Mouse (Mus musculus) kidney, embryonic 15.5 days (tissue): ENCODE measurements around the gene Rps5. TPM values are rescaled to one million over a fixed set of nuclear protein-coding genes. Genes with fewer than 3 reads are reported as not detected.
"Not testable (repeated sequence)": the region's sequence is repeated elsewhere in the genome, so short reads cannot be mapped to it uniquely, and the experiment has no call there.

Source experiments
- ATAC-seq: fragments of 200-750 bp; cut with Nextera tagmentation; replicated peaks from 2 replicates; pipeline ENCODE4 v1.8.0; 2017; ENCODE audit warnings: moderate TSS enrichment; ENCODE audit not compliant: low FRiP score
- H3K27ac ChIP-seq: fragments of 300-500 bp; sonication (generic); 2 replicates; pipeline ENCODE4 v1.5.1; 2015; ENCODE audit warnings: mild to moderate bottlenecking, inconsistent platforms
- H3K27me3 ChIP-seq: fragments of 300-500 bp; sonication (generic); 2 replicates; pipeline ENCODE4 v1.6.1; 2015; ENCODE audit warnings: inconsistent platforms
- H3K36me3 ChIP-seq: fragments of 300-500 bp; sonication (generic); 2 replicates; pipeline ENCODE4 v1.6.1; 2015; ENCODE audit warnings: inconsistent platforms
- H3K4me1 ChIP-seq: fragments of 300-500 bp; sonication (generic); 2 replicates; pipeline ENCODE4 v1.6.1; 2015; ENCODE audit warnings: inconsistent platforms
- H3K4me2 ChIP-seq: fragments of 300-500 bp; sonication (generic); 2 replicates; pipeline ENCODE4 v1.6.1; 2015; ENCODE audit warnings: moderate library complexity, mild to moderate bottlenecking, inconsistent platforms
- H3K4me3 ChIP-seq: fragments of 300-500 bp; sonication (generic); replicated peaks from 2 replicates; pipeline ENCODE4 v1.5.1; 2015; ENCODE audit warnings: mild to moderate bottlenecking, inconsistent platforms
- H3K9ac ChIP-seq: fragments of 300-500 bp; sonication (generic); 2 replicates; pipeline ENCODE4 v1.6.1; 2015; ENCODE audit warnings: mild to moderate bottlenecking, inconsistent platforms
- H3K9me3 ChIP-seq: fragments of 300-500 bp; sonication (generic); replicated peaks from 2 replicates; pipeline ENCODE4 v1.6.1; 2016; ENCODE audit warnings: inconsistent platforms
- WGBS: fragments of 180-500 bp; shearing (Covaris S2); methylation state at CpG from one replicate; pipeline ENCODE4 v1.1.7; 2015; ENCODE audit warnings: mixed read lengths; 5-methylcytosine and 5-hydroxymethylcytosine counted together
- polyA plus RNA-seq: library from polyadenylated mRNA; unstranded; fragments of >200 nt; fragmentation: Nextera tagmentation; extraction: Ambion mirVana; gene quantifications from 2 replicates; pipeline ENCODE4 v1.2.1, GENCODE M21; 2015

The Rps5 gene
- polyA plus RNA-seq, 1 experiment from 2014 or later = 1,034 TPM

DNA sequence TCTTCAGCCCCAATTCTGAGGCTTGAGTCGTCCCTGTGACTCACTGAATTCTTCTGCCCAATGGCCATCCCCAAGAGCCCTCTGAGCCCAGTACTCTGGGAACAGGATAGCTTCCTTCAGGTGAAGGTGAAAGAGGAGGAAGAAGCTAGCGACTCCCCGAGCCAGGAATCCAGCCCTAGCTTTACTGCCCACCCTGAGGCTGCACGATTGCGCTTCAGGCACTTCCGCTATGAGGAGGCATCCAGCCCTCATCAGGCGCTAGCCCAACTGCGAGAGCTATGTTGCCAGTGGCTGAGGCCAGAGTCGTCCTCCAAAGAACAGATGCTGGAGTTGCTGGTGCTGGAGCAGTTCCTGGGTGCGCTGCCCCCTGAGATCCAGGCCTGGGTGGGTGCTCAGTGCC, 18.5 kb upstream of the Rps5 start:
- ATAC-seq = no peak
- Histone ChIP-seq H3K4me1 (peaks cover 7% of the 10 kb centered on the region), H3K4me2 (peak overlapping the region; percentile 12; the same call in 1 of the 2 replicates), H3K27me3 (no peaks in the 10 kb centered on the region), H3K9me3 (no peaks in the 10 kb centered on the region), H3K36me3 (peaks cover 58% of the 10 kb centered on the region), H3K9ac (no peak overlapping the region), H3K27ac (no peak overlapping the region), H3K4me3 (peak overlapping the region; percentile 12; the same call in 1 of the 2 replicates)
- WGBS = 47% methylated on average over 10 of the region's 10 CpGs

DNA sequence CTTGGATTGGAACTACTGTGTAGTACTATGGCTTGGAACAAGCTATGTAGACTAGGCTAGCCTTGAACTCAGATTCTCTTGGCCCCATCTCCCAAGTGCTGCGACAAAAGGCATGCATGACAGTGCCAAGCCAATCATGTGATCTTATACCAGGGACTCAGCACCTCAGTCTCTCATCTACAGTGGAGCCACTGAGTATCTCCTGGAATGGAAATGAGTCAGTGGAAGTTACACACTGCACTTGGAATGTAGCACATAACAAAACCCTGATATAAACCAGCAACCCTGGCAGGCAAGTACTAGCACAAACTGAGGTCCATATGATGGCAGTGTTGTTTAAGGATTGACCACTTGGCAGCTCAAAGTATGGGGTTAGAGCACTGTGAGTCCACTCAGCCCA, 16.9 kb upstream of the Rps5 start:
- ATAC-seq = no peak
- peaks cover 5% of the 10 kb centered on the region for H3K4me1 ChIP-seq
- no peaks in the 10 kb centered on the region for H3K9me3 ChIP-seq
- H3K36me3 ChIP-seq = peaks cover 66% of the 10 kb centered on the region
- H3K27ac ChIP-seq = no peak overlapping the region
- 93% methylated on average over 1 of the region's 1 CpGs for WGBS
- no peak overlapping the region for H3K4me2 ChIP-seq
- H3K4me3 ChIP-seq = no peak overlapping the region
- no peaks in the 10 kb centered on the region for H3K27me3 ChIP-seq
- no peak overlapping the region for H3K9ac ChIP-seq

DNA sequence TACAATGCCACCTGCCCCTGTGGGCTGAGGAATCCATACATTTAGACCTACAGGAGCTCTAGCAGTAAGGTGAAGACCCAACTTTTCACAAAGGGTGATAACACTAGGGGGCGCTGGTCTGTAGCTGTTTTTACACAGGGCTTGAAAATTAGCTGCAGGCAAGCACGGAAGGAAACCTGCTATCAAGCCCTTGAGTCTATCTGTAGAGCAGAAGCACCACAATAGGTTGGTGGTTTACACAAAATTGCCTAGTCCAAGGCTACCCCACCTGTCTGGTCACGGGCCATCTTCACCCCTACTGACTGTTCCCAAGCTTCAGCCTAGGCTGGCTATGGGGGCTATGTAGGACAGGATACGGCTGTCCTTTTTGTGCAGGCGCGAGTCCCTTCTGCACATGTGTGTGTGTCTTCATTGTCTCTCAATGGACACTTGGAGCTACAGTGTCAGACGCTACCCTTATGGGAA, 12.6 kb upstream of the Rps5 start:
- Histone ChIP-seq H3K4me2 (peak overlapping the region; percentile 60), H3K9ac (peak overlapping the region; percentile 65; the same call in 1 of the 2 replicates), H3K9me3 (no peaks in the 10 kb centered on the region), H3K36me3 (peaks cover 48% of the 10 kb centered on the region), H3K4me3 (peak overlapping the region; percentile 58), H3K27ac (peak overlapping the region; percentile 97), H3K4me1 (peaks cover 5% of the 10 kb centered on the region), H3K27me3 (no peaks in the 10 kb centered on the region)
- ATAC-seq = peak; percentile 69
- 43% methylated on average over 7 of the region's 7 CpGs for WGBS

DNA sequence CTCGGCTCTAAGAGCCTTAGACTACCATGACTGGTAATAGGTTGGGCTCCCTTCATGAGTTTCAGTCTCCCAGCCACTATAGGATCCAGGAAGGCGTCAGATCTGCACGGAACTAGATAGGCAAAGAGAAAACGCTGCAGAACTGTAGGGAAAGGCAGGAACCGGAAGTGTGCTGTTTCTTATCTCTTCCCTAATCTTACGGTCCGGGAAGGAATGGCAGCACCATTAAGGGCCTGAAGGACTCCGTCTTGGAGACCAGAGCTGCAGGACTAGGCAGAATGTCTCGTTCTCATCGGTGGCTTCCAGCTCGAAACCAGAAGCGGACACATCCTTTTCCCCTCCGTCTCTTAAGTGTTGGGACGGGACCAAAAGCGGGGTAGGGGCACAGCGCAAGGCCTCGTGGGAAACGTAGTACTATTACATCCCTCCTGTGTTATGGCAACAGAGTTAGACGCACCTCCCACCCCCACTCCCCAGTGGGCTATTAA, 11.9 kb upstream of the Rps5 start:
- peaks cover 5% of the 10 kb centered on the region for H3K4me1 ChIP-seq
- no peaks in the 10 kb centered on the region for H3K9me3 ChIP-seq

DNA sequence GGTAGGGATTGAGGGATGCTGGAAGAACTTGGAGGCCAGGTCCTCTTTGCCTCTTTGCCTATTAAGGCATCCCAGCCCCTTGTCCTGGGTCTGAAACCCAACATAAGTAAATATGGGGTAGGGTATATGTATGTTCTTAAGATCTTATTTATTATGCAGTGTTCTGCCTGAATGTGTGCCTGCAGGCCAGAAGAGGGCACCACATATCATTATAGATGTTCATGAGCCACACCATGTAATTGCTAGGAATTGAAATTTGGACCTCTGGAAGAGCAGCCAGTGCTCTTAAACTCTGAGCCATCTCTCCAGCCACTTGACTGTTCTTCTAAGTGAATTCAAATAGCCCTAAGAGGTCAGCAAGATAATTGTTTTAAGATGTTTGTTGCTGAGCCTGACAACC, 8.5 kb upstream of the Rps5 start:
- H3K9ac ChIP-seq = no peak overlapping the region
- no peak overlapping the region for H3K4me3 ChIP-seq
- no peak overlapping the region for H3K4me2 ChIP-seq
- peaks cover 8% of the 10 kb centered on the region for H3K36me3 ChIP-seq
- no peak for ATAC-seq
- peaks cover 5% of the 10 kb centered on the region for H3K4me1 ChIP-seq
- H3K9me3 ChIP-seq = no peaks in the 10 kb centered on the region
- no peak overlapping the region for H3K27ac ChIP-seq
- no peaks in the 10 kb centered on the region for H3K27me3 ChIP-seq

More for the DNA sequence above, 11.9 kb upstream of the Rps5 start:
- WGBS = 6% methylated on average over 19 of the region's 19 CpGs
- peak overlapping the region; percentile 58 for H3K4me3 ChIP-seq
- ATAC-seq = peak; percentile 83
- peak overlapping the region; percentile 60 for H3K4me2 ChIP-seq
- peak overlapping the region; percentile 65 for H3K9ac ChIP-seq
- peak overlapping the region; percentile 97 for H3K27ac ChIP-seq
- no peaks in the 10 kb centered on the region for H3K27me3 ChIP-seq
- peaks cover 41% of the 10 kb centered on the region for H3K36me3 ChIP-seq

DNA sequence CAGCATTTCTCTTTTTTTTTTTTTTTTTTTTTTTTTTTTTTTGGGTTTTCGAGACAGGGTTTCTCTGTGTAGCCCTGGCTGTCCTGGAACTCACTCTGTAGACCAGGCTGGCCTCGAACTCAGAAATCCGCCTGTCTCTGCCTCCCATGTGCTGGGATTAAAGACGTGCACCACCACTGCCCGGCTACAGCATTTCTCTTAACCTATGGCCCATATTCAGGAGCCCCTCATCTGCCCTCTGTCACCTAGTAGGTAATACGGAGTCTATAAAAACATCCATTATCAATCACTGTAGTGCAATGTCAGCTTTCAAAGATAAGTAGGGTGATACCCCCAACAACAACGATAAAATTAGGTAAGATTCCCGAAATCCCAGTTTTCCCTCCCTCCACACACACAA, 1.6 kb upstream of the Rps5 start:
- not testable (repeated sequence) for H3K9me3 ChIP-seq, ATAC-seq, H3K27ac ChIP-seq, H3K4me2 ChIP-seq, H3K9ac ChIP-seq, H3K4me3 ChIP-seq, H3K27me3 ChIP-seq
- Histone ChIP-seq H3K4me1 (peaks cover 24% of the 10 kb centered on the region), H3K36me3 (peaks cover 26% of the 10 kb centered on the region)
- WGBS = 88% methylated on average over 7 of the region's 8 CpGs

DNA sequence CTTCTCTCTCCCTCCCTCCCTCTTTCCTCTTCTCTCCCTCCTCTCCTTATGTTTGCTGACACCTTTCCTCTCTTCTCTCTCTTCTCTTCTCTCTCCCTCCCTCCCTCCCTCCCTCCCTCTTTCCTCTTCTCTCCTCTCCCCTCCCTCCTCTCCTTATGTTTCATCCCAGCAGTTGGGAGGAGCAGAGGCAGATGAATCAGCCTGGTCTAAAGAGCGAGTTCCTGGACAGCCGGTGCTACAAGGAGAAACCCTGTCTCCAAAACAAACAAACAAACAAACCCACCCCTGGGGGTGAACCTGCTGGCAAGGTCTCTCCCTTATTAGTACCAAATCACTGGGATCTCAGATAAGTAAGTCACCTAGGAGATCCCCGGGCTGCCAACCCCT, 779 bp upstream of the Rps5 start:
- H3K36me3 ChIP-seq = peaks cover 34% of the 10 kb centered on the region
- 0% methylated on average over 3 of the region's 3 CpGs for WGBS
- peak overlapping the region; percentile 85 for H3K9ac ChIP-seq
- H3K4me1 ChIP-seq = peaks cover 24% of the 10 kb centered on the region
- peak; percentile 17 for ATAC-seq
- no peaks in the 10 kb centered on the region for H3K9me3 ChIP-seq
- peak overlapping the region; percentile 98 for H3K27ac ChIP-seq
- peak overlapping the region; percentile 78 for H3K4me3 ChIP-seq
- H3K27me3 ChIP-seq = no peaks in the 10 kb centered on the region
- peak overlapping the region; percentile 87 for H3K4me2 ChIP-seq

- peak overlapping the region; percentile 87 for H3K4me2 ChIP-seq
- peaks cover 31% of the 10 kb centered on the region for H3K4me1 ChIP-seq
- no peak for ATAC-seq
- H3K9me3 ChIP-seq = no peaks in the 10 kb centered on the region
- peak overlapping the region; percentile 78 for H3K4me3 ChIP-seq
- peaks cover 44% of the 10 kb centered on the region for H3K36me3 ChIP-seq
- H3K27me3 ChIP-seq = 0 out of 2 replicates have a peak, but pooled peaks cover 4% of the 10 kb centered on the region
- under 1% methylated on average over 8 of the region's 8 CpGs for WGBS
- 0 out of 2 replicates have a peak overlapping the region, but pooled peaks have one; percentile 33 for H3K27ac ChIP-seq
- H3K9ac ChIP-seq = peak overlapping the region; percentile 75
Measured at GRCm38 (mm10) chr7:12922729-12923128, 639 bp downstream of the Rps5 start.

GRCm38 (mm10) chr7:12926316-12926715, 4.2 kb downstream of the Rps5 start:
- Histone ChIP-seq H3K27ac (no peak overlapping the region), H3K9me3 (no peaks in the 10 kb centered on the region), H3K27me3 (peaks cover 15% of the 10 kb centered on the region), H3K4me1 (peaks cover 40% of the 10 kb centered on the region), H3K4me3 (no peak overlapping the region), H3K9ac (no peak overlapping the region), H3K4me2 (no peak overlapping the region), H3K36me3 (peaks cover 44% of the 10 kb centered on the region)
- ATAC-seq = no peak
- 84% methylated on average over 7 of the region's 7 CpGs for WGBS

GRCm38 (mm10) chr7:12927191-12927680, 5.1 kb downstream of the Rps5 start, which contains the start of gene Rnf225:
Gene Rnf225, plus strand, starts transcription at chr7:12927416.
- WGBS = 21% methylated on average over 8 of the region's 8 CpGs
- H3K36me3 ChIP-seq = peaks cover 44% of the 10 kb centered on the region
- 0 out of 2 replicates have a peak within 1 kb of the TSS, but pooled peaks have one; percentile 1 for H3K27ac ChIP-seq
- peak within 1 kb of the TSS; percentile 41 for H3K4me3 ChIP-seq
- H3K4me1 ChIP-seq = peaks cover 40% of the 10 kb centered on the region
- no peaks in the 10 kb centered on the region for H3K9me3 ChIP-seq
- peak within 1 kb of the TSS; percentile 47 for H3K9ac ChIP-seq
- peak; percentile 22; the same call in 1 of the 2 replicates for ATAC-seq
- H3K27me3 ChIP-seq = peaks cover 15% of the 10 kb centered on the region
- peak within 1 kb of the TSS; percentile 70 for H3K4me2 ChIP-seq

DNA sequence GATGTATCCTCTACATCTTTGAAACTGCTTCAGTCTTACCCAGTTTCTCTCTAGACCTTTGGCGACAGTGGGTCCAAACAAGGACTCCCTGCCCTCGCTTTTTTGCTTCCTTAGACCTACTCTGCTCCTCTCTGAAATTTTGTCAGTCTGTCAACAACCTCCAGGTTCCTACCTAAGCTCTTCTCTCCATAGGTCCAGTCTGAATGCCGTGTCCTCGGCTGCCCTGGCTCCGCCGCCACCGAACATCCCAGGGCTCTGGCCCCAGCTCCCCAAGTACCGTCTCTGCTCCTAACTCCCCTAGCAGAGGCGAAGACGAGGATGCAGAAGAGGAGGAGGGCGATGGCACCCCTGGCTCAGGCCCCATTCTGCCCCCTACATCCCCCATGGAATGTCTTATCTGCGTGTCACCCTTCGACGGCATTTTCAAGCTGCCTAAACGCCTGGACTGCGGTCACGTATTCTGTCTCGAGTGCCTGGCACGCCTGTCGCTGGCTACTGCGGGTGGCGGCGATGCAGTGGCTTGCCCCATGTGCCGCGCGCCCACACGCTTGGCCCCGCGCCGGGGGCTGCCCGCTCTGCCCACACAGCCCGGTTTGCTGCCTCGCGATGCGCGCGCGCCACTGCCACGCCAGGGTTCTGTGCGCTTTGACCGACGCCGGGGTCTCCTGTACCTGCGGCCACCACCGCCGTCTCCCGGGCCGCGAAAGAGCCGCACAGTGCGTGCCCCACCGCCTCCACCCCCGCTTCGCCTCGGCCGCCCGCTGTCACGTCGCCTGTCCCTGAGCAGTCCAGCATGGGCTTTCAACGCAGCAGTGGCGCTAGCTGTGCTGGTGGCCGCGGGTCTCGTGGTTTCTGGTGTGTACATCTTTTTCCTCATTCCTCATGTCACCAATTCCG, 5.9 kb downstream of the Rps5 start:
- H3K27me3 ChIP-seq = peaks cover 15% of the 10 kb centered on the region
- peak overlapping the region; percentile 41 for H3K4me3 ChIP-seq
- peaks cover 44% of the 10 kb centered on the region for H3K36me3 ChIP-seq
- H3K9me3 ChIP-seq = no peaks in the 10 kb centered on the region
- H3K4me1 ChIP-seq = peaks cover 38% of the 10 kb centered on the region
- H3K27ac ChIP-seq = 0 out of 2 replicates have a peak overlapping the region, but pooled peaks have one; percentile 1
- H3K4me2 ChIP-seq = peak overlapping the region; percentile 70
- ATAC-seq = peak; percentile 55
- WGBS = 3% methylated on average over 65 of the region's 65 CpGs
- H3K9ac ChIP-seq = peak overlapping the region; percentile 47

- Histone ChIP-seq H3K36me3 (no peaks in the 10 kb centered on the region), H3K4me3 (no peak overlapping the region), H3K4me1 (no peaks in the 10 kb centered on the region), H3K27me3 (0 out of 2 replicates have a peak, but pooled peaks cover 1% of the 10 kb centered on the region), H3K27ac (no peak overlapping the region), H3K4me2 (no peak overlapping the region), H3K9ac (no peak overlapping the region), H3K9me3 (no peaks in the 10 kb centered on the region)
- WGBS = 78% methylated on average over 4 of the region's 4 CpGs
- ATAC-seq = no peak
Measured at GRCm38 (mm10) chr7:12933615-12934140, 11.6 kb downstream of the Rps5 start.
